Mouse (Mus musculus) liver, adult 2 months (tissue): ENCODE measurements around the gene Gng7. TPM values are rescaled to one million over a fixed set of nuclear protein-coding genes. Genes with fewer than 3 reads are reported as not detected.

Experiments
- DNase-seq: peaks from one replicate; pipeline ENCODE4 v3.0.0-alpha.2; 2011; ENCODE audit warnings: low read depth, low spot score; ENCODE audit errors: extremely low read depth
- H3K27ac ChIP-seq: fragments of 200-500 bp; replicated peaks from 2 replicates; pipeline ENCODE4 v1.5.1; 2012; ENCODE audit warnings: low read depth, mild to moderate bottlenecking, control low read depth, inconsistent platforms, low read length; ENCODE audit not compliant: insufficient read depth
- H3K27me3 ChIP-seq: fragments of 200-500 bp; 2 replicates; pipeline ENCODE4 v1.6.1; 2012; ENCODE audit warnings: mild to moderate bottlenecking, moderate library complexity, low read length, inconsistent platforms; ENCODE audit not compliant: control insufficient read depth, insufficient read depth
- H3K36me3 ChIP-seq: fragments of 200-500 bp; 2 replicates; pipeline ENCODE4 v1.6.1; 2012; ENCODE audit warnings: low read length, inconsistent platforms; ENCODE audit not compliant: control insufficient read depth, insufficient read depth
- H3K4me1 ChIP-seq: fragments of 200-500 bp; 2 replicates; pipeline ENCODE4 v1.6.1; 2011; ENCODE audit warnings: low read length; ENCODE audit not compliant: control insufficient read depth, insufficient read depth
- H3K4me3 ChIP-seq: fragments of 200-500 bp; 2 replicates; pipeline ENCODE4 v1.5.1; 2011; ENCODE audit warnings: low read depth, mild to moderate bottlenecking, control low read depth, low read length, moderate library complexity; ENCODE audit not compliant: insufficient read depth
- H3K79me2 ChIP-seq: fragments of 200-500 bp; 2 replicates; pipeline ENCODE4 v1.6.1; 2012; ENCODE audit warnings: inconsistent platforms, mild to moderate bottlenecking, low read length, moderate library complexity; ENCODE audit not compliant: control insufficient read depth, insufficient read depth
- H3K9ac ChIP-seq: fragments of 200-500 bp; 2 replicates; pipeline ENCODE4 v1.6.1; 2012; ENCODE audit warnings: low read depth, mild to moderate bottlenecking, control low read depth, inconsistent platforms, low read length
- CTCF ChIP-seq: fragments of 200-500 bp; IDR thresholded peaks from 2 replicates; pipeline ENCODE4 v1.5.1; 2011; ENCODE audit warnings: low read depth, low read length, control low read depth
- POLR2A ChIP-seq: fragments of 200-500 bp; IDR thresholded peaks from 2 replicates; pipeline ENCODE4 v1.6.1; 2011; ENCODE audit warnings: low read length, control low read depth; ENCODE audit not compliant: insufficient read depth; ENCODE audit errors: extremely low read depth
- WGBS: fragments of 180-500 bp; shearing (Covaris S2); methylation state at CpG from one replicate; pipeline ENCODE4 v1.1.7; 2018; 5-methylcytosine and 5-hydroxymethylcytosine counted together
- polyA plus RNA-seq: library from polyadenylated mRNA; depleted of rRNA; stranded (reverse); fragments of >200 nt; gene quantifications from 2 replicates; pipeline ENCODE4 v1.2.3, GENCODE M21; 2012
- total RNA-seq: library from RNA; depleted of rRNA; stranded (reverse); fragments of >200 nt; gene quantifications from 2 replicates; pipeline ENCODE4 v1.2.3, GENCODE M21; 2014

Gene Gng7
- total and polyA plus RNA-seq, 2 experiments, result 0.09 to 0.65 TPM

GRCm38 (mm10) chr10:81027331-81027730 is 12.6 kb upstream of the Gng7 start:
- Histone ChIP-seq H3K79me2 (no peaks in the 10 kb centered on the region), H3K27ac (no peak overlapping the region), H3K36me3 (no peaks in the 10 kb centered on the region), H3K4me1 (no peaks in the 10 kb centered on the region), H3K9ac (no peak overlapping the region), H3K4me3 (no peak overlapping the region), H3K27me3 (peaks cover 17% of the 10 kb centered on the region)
- DNase-seq, result no peak
- no peak for TF ChIP-seq CTCF
- TF ChIP-seq POLR2A, result no peak
- WGBS, result 59% methylated on average over 4 of the region's 4 CpGs

DNA sequence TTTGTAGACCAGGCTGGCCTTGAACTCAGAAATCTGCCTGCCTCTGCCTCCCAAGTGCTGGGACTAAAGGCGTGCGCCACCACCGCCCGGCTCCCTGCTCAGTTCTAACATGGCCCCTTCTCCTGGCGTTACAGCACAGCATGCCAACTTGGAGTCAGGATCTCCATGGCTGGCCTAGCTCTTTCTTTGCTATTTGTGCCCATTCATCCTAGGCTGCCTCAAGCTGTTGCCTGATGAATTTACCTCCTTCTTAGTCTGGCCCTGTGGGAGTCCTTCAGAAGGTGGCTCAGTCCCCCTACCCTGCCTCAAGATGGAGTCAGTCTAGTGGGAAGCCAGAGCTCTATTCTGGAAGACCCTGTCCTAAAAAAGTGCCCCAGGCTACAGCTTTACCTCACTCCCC is 12.1 kb upstream of the Gng7 start:
- 89% methylated on average over 5 of the region's 5 CpGs for WGBS
- Histone ChIP-seq H3K4me3 (no peak overlapping the region), H3K27me3 (peaks cover 21% of the 10 kb centered on the region), H3K79me2 (no peaks in the 10 kb centered on the region), H3K27ac (no peak overlapping the region), H3K9ac (no peak overlapping the region), H3K4me1 (no peaks in the 10 kb centered on the region), H3K36me3 (no peaks in the 10 kb centered on the region)
- TF ChIP-seq POLR2A (no peak), CTCF (no peak)
- no peak for DNase-seq

DNA sequence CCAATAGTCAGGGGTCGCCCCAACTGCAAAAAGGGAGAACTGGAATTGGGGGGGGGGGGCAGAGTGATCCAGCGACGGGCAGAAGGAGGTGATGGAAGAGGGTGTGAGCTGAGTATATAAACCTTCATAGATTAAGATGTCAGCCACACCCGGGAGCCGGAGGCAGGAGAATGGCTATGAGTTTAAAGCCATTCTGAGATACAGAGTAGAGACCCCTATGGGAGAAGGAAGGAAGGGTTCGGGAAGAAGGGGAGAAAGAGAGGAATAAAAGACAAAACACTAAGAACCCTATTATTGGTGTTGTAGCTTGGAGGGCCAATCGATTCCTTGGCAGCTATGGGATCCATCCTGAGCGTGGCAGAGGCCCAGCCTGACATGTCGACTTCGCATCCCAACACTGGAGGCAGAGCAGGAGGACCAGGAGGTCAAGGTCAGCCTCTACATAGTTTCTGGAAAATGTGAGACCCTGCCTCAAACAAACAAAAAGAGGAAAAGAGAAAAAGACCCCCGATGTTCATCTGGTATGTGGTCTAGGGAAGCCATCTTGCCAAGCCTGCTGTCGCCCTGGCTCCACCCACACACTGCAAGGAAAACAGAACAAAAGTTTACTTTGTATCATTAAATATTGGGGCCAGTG is 11.0 kb upstream of the Gng7 start, which contains the start of gene Diras1:
Gene Diras1, minus strand, starts transcription at position 24 of the 637 bp plus-strand sequence.
- H3K9ac ChIP-seq, result no peak within 1 kb of the TSS
- DNase-seq, result no peak

DNA sequence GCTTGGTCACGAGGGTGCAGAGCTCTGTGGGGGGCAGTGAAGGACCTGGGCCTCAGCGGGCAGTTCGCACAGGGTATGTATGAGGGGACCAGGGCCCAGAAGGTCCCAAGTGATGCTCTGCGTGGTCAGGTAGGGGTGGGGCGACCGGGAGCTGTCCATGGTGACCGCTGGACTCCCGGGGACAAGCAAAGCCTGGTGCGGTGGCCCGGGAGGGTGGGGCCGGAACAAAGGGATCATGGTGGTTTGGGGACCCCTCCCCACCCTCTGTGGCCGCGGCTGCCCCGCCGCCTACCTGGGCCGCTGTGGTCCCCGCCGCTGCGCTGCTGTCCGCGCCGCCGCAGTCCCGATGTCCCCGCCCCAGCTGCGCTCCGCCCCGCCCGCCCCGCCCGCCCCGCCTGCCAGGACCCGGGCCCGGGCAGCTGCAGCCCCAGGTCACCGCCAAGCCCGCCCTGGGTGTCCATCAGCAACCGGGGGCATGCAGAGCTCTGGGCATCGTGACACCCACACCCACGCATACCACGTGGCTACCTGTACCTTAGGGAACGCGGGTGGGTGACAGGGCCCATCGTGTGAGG is 10.4 kb upstream of the Gng7 start:
- WGBS, result 3% methylated on average over 40 of the region's 43 CpGs
- peaks cover 21% of the 10 kb centered on the region for H3K27me3 ChIP-seq
- H3K4me3 ChIP-seq, result no peak overlapping the region
- no peak overlapping the region for H3K27ac ChIP-seq
- TF ChIP-seq CTCF, result no peak
- no peak for TF ChIP-seq POLR2A
- no peak overlapping the region for H3K9ac ChIP-seq
- no peaks in the 10 kb centered on the region for H3K79me2 ChIP-seq
- H3K36me3 ChIP-seq, result no peaks in the 10 kb centered on the region
- DNase-seq, result no peak
- no peaks in the 10 kb centered on the region for H3K4me1 ChIP-seq

More for the DNA sequence above, 11.0 kb upstream of the Gng7 start, which contains the start of gene Diras1:
- Histone ChIP-seq H3K4me3 (no peak within 1 kb of the TSS), H3K4me1 (no peaks in the 10 kb centered on the region), H3K27ac (no peak within 1 kb of the TSS), H3K27me3 (peaks cover 21% of the 10 kb centered on the region), H3K79me2 (no peaks in the 10 kb centered on the region), H3K36me3 (no peaks in the 10 kb centered on the region)
- no peak for TF ChIP-seq CTCF
- no peak for TF ChIP-seq POLR2A
- WGBS, result 48% methylated on average over 12 of the region's 12 CpGs

DNA sequence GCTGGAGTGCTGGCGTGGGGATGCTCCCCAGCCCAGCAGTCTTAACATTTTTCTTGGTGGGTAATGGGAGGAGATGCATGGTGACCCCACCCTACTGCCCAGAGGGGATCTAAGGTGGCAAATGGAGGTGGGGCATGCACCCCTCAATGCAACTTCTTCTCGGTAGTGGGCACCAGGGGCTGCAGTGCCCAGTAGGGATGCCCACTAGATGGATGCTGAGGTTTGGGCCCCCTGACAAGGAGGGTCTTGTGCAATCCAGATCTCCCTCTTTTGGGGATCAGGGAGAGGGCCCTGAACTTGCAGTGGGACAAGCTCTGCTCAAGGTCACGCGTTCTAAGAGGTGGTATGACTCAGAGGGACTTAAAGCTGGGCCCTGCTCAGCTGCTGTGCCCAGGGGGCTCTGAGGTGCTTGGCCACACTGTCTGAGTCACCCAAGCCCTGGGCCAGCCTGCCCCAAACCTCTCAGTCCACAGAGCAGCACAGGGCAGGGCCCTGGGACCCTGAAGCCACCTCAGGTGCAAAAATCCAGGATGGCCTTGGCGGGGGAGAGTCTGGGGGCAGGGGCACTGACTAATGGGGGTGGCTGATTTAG is 9.7 kb upstream of the Gng7 start:
- WGBS, result 77% methylated on average over 5 of the region's 5 CpGs
- Histone ChIP-seq H3K9ac (no peak overlapping the region), H3K79me2 (no peaks in the 10 kb centered on the region), H3K36me3 (no peaks in the 10 kb centered on the region), H3K27me3 (peaks cover 21% of the 10 kb centered on the region), H3K4me3 (no peak overlapping the region), H3K4me1 (no peaks in the 10 kb centered on the region), H3K27ac (no peak overlapping the region)
- TF ChIP-seq CTCF (no peak), POLR2A (no peak)
- DNase-seq, result no peak

GRCm38 (mm10) chr10:81022744-81023143 is 8.0 kb upstream of the Gng7 start:
- WGBS, result 52% methylated on average over 8 of the region's 8 CpGs
- TF ChIP-seq CTCF (peak; percentile 44), POLR2A (no peak)
- H3K9ac ChIP-seq, result no peak overlapping the region
- H3K4me3 ChIP-seq, result no peak overlapping the region
- no peaks in the 10 kb centered on the region for H3K36me3 ChIP-seq
- H3K27ac ChIP-seq, result no peak overlapping the region
- H3K4me1 ChIP-seq, result no peaks in the 10 kb centered on the region
- no peaks in the 10 kb centered on the region for H3K79me2 ChIP-seq
- H3K27me3 ChIP-seq, result peaks cover 21% of the 10 kb centered on the region
- DNase-seq, result no peak
